Mouse (Mus musculus) lung, postnatal 0 days (tissue): ENCODE data around the gene Capn13.

Experiments
- CTCF ChIP-seq: IDR thresholded peaks from 2 replicates; pipeline ENCODE4 v1.5.1; 2016; ENCODE audit warnings: antibody characterized with exemption, mild to moderate bottlenecking
- EP300 ChIP-seq: IDR thresholded peaks from 2 replicates; pipeline ENCODE4 v1.6.1; 2016; ENCODE audit warnings: antibody characterized with exemption, mild to moderate bottlenecking, control low read depth

DNA sequence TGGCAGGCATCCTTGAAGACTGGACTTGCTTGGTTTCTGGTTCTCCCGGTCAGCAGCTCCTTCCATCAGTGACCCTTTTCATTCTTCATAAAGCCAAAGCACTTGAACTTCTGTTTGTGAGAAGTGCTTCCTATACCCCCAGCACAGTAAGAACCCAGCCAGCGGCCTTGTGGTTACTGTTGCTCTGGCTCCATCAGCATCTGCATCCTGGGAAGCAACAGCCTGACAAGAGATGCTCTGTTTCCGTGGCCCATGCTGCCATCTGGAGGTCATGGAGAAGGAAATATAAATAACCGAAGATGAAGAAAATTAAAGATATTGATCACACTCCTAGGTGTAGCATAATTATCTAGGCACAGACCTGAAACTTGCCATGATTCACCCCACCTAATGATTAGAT is 103.8 kb downstream of the Capn13 start:
- TF ChIP-seq CTCF (peak; percentile 71), EP300 (no peak)
